Mouse (Mus musculus) kidney, adult 2 months (tissue): ENCODE results near the gene Epha6.

Source experiments
- CTCF ChIP-seq: fragments of 200-500 bp; conservative IDR thresholded peaks from 2 replicates; pipeline ENCODE4 v1.5.1; 2011; ENCODE audit warnings: low read depth, mild to moderate bottlenecking, control low read depth, low read length, moderate library complexity, mixed read lengths; ENCODE audit not compliant: insufficient read depth, insufficient read length
- POLR2A ChIP-seq: fragments of 200-500 bp; IDR thresholded peaks from one replicate; pipeline ENCODE4 v1.6.1; 2011; ENCODE audit warnings: low read depth, low read length, control low read depth

DNA sequence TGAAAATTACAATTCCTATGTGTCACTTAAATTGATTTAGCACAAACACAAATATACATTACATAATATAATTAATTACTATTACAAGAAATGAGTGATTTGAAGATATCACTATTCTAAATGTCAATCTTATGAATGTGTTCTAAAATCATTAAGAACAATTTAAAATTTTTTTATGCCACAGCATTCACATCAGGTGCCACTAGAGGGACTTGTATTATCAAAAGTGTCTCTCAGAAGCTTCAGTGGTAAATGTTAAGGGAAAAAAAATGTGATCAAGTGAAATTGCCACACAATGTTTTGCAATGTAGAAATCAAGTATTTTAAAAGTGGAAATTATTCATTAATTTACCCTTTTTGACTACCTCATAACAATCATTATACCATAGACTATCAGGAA lies 22.8 kb upstream of the Epha6 start:
- TF ChIP-seq CTCF = no peak
- TF ChIP-seq POLR2A = no peak
